Mouse (Mus musculus) testis, adult 2 months (tissue): ENCODE results near the gene Cbx6. TPM values are rescaled to one million over a fixed set of nuclear protein-coding genes. Genes with fewer than 3 reads are reported as not detected.

Experiments
- H3K27ac ChIP-seq: fragments of 200-500 bp; 2 replicates; pipeline ENCODE4 v1.5.1; 2012; ENCODE audit warnings: low read depth, low read length; ENCODE audit not compliant: control insufficient read depth, insufficient read depth
- H3K27me3 ChIP-seq: fragments of 200-500 bp; 2 replicates; pipeline ENCODE4 v1.6.1; 2012; ENCODE audit warnings: mild to moderate bottlenecking, low read length, moderate library complexity; ENCODE audit not compliant: control insufficient read depth, insufficient read depth
- H3K36me3 ChIP-seq: fragments of 200-500 bp; 2 replicates; pipeline ENCODE4 v1.6.1; 2012; ENCODE audit warnings: mild to moderate bottlenecking, low read length; ENCODE audit not compliant: control insufficient read depth, insufficient read depth
- H3K4me1 ChIP-seq: fragments of 200-500 bp; 2 replicates; pipeline ENCODE4 v1.6.1; 2012; ENCODE audit warnings: low read length; ENCODE audit not compliant: control insufficient read depth, insufficient read depth
- H3K4me3 ChIP-seq: fragments of 200-500 bp; 2 replicates; pipeline ENCODE4 v1.5.1; 2012; ENCODE audit warnings: low read depth, mild to moderate bottlenecking, low read length, moderate library complexity, mixed read lengths; ENCODE audit not compliant: control insufficient read depth
- CTCF ChIP-seq: fragments of 200-500 bp; IDR thresholded peaks from 2 replicates; pipeline ENCODE4 v1.5.1; 2012; ENCODE audit warnings: low read depth, mild to moderate bottlenecking, inconsistent platforms, low read length, moderate library complexity; ENCODE audit not compliant: control insufficient read depth, insufficient read depth, insufficient replicate concordance
- POLR2A ChIP-seq: fragments of 200-500 bp; IDR thresholded peaks from 2 replicates; pipeline ENCODE4 v1.6.1; 2012; ENCODE audit warnings: low read depth, mild to moderate bottlenecking, inconsistent platforms, low read length, moderate library complexity; ENCODE audit not compliant: control insufficient read depth
- polyA plus RNA-seq: library from polyadenylated mRNA; depleted of rRNA; stranded (reverse); fragments of >200 nt; gene quantifications from 2 replicates; pipeline ENCODE4 v1.2.3, GENCODE M21; 2012

Cbx6 gene
- polyA plus RNA-seq, 1 experiment = 4.6 TPM

DNA sequence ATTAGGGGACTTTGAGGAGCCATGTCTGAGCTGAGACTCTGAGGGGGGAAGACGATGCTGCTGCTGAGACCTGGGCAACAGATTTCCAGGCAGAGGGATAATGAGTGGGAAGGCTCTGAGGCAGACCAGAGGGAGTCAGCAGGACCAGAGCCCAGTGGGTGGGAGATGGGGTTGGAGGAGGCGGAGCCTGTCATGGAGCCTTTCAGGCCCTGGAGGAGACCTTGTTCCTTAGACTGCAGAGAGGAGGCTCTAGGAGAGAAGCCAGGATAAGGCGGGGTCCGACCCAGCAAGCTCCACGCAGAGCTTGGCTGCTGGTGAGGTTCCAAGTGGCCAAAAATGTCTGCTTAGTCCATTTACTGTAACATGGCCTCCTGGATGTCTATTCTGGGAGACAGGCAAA, 12.6 kb upstream of the Cbx6 start:
- H3K27ac ChIP-seq = no peak overlapping the region
- H3K4me3 ChIP-seq = no peak overlapping the region
- no peaks in the 10 kb centered on the region for H3K4me1 ChIP-seq
- no peaks in the 10 kb centered on the region for H3K27me3 ChIP-seq
- no peak for TF ChIP-seq POLR2A
- no peak for TF ChIP-seq CTCF
- no peaks in the 10 kb centered on the region for H3K36me3 ChIP-seq

- H3K27me3 ChIP-seq = no peaks in the 10 kb centered on the region
- TF ChIP-seq POLR2A (no peak), CTCF (no peak)
- H3K27ac ChIP-seq = no peak overlapping the region
- no peaks in the 10 kb centered on the region for H3K36me3 ChIP-seq
- no peak overlapping the region for H3K4me3 ChIP-seq
- no peaks in the 10 kb centered on the region for H3K4me1 ChIP-seq
Measured at GRCm38 (mm10) chr15:79845986-79846385, 11.5 kb upstream of the Cbx6 start.

GRCm38 (mm10) chr15:79842985-79843384, 8.5 kb upstream of the Cbx6 start:
- Histone ChIP-seq H3K36me3 (no peaks in the 10 kb centered on the region), H3K4me3 (no peak overlapping the region), H3K4me1 (no peaks in the 10 kb centered on the region), H3K27ac (no peak overlapping the region), H3K27me3 (no peaks in the 10 kb centered on the region)
- TF ChIP-seq POLR2A = no peak

- TF ChIP-seq CTCF (no peak), POLR2A (no peak)
- Histone ChIP-seq H3K27me3 (no peaks in the 10 kb centered on the region), H3K36me3 (no peaks in the 10 kb centered on the region), H3K4me1 (no peaks in the 10 kb centered on the region), H3K27ac (no peak overlapping the region), H3K4me3 (no peak overlapping the region)
Measured at GRCm38 (mm10) chr15:79840281-79840680, 5.8 kb upstream of the Cbx6 start.

GRCm38 (mm10) chr15:79834881-79835260, 383 bp upstream of the Cbx6 start:
- no peak overlapping the region for H3K27ac ChIP-seq
- no peak overlapping the region for H3K4me3 ChIP-seq
- H3K4me1 ChIP-seq = peaks cover 13% of the 10 kb centered on the region
- TF ChIP-seq POLR2A (no peak), CTCF (no peak)
- H3K36me3 ChIP-seq = no peaks in the 10 kb centered on the region
- H3K27me3 ChIP-seq = no peaks in the 10 kb centered on the region

DNA sequence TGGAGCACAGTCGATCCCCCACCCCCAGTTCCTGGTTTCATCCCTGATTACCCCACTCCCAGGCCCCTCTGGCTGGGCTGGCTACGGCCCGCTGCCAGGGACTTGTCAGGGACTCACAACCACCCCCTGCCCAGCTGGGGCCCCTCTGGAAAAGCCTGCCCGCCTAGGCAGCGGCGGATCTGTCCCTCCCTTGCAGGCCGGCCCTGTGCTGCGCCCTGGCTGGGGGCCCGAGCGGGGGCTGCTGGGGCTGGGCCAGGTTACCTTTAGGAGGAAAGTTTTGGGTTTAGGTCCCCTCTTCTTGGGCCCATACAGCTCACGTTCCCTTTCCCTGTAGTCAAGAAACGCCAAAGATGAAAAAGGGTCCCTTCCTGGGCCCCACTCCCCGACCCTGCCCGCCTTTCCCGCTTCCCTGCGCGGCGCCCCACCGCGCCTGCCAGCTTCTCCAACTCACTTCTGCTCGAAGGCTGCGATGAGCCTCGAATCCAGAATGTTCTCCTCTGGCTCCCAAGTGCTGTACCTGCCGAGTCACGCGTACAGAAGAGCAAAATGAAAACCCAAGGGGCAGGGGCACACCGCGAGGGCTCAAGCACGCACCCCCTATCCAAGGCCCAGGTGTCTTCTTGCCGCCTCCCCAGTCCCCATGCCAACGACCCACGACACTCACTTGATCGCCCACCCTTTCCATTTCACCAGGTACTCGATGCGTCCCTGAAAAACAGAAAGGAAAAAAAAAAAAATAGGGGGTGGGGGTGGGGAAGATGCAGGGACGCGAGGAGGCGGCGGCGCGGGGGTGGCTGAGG, 1.0 kb downstream of the Cbx6 start:
- no peak for TF ChIP-seq CTCF
- TF ChIP-seq POLR2A = no peak
- no peaks in the 10 kb centered on the region for H3K27me3 ChIP-seq
- H3K36me3 ChIP-seq = no peaks in the 10 kb centered on the region
- peak overlapping the region; percentile 94 for H3K4me3 ChIP-seq
- H3K4me1 ChIP-seq = peaks cover 15% of the 10 kb centered on the region
- peak overlapping the region; percentile 74 for H3K27ac ChIP-seq

GRCm38 (mm10) chr15:79832064-79832900, 2.2 kb downstream of the Cbx6 start:
- Histone ChIP-seq H3K27ac (no peak overlapping the region), H3K4me3 (no peak overlapping the region), H3K4me1 (peaks cover 19% of the 10 kb centered on the region), H3K27me3 (no peaks in the 10 kb centered on the region), H3K36me3 (no peaks in the 10 kb centered on the region)
- TF ChIP-seq POLR2A (no peak), CTCF (peak; percentile 77)
